Mouse (Mus musculus) stomach, embryonic 14.5 days (tissue): ENCODE data around the gene Rbms2. TPM values are rescaled to one million over a fixed set of nuclear protein-coding genes. Genes with fewer than 3 reads are reported as not detected.
"Not testable (repeated sequence)": the region's sequence is repeated elsewhere in the genome, so short reads cannot be mapped to it uniquely, and the experiment has no call there.

Experiments
- ATAC-seq: fragments of 200-750 bp; cut with Nextera tagmentation; 2 replicates; pipeline ENCODE4 v1.8.0; 2017; ENCODE audit warnings: low read depth, moderate TSS enrichment; ENCODE audit not compliant: insufficient number of reproducible peaks, insufficient read depth, low FRiP score
- H3K27ac ChIP-seq: fragments of 300-500 bp; sonication (generic); 2 replicates; pipeline ENCODE4 v1.5.1; 2014; ENCODE audit warnings: mild to moderate bottlenecking, low read length, moderate library complexity, mixed read lengths
- H3K27me3 ChIP-seq: fragments of 300-500 bp; sonication (generic); 2 replicates; pipeline ENCODE4 v1.6.1; 2014; ENCODE audit warnings: low read length, control low read depth, mixed read lengths; ENCODE audit not compliant: control insufficient read depth, insufficient read depth
- H3K36me3 ChIP-seq: fragments of 300-500 bp; sonication (generic); 2 replicates; pipeline ENCODE4 v1.6.1; 2014; ENCODE audit warnings: mild to moderate bottlenecking, control low read depth, low read length, moderate library complexity, mixed read lengths; ENCODE audit not compliant: control insufficient read depth, insufficient read depth
- H3K4me1 ChIP-seq: fragments of 300-500 bp; sonication (generic); 2 replicates; pipeline ENCODE4 v1.6.1; 2014; ENCODE audit warnings: low read length, control low read depth, mixed read lengths; ENCODE audit not compliant: control insufficient read depth, insufficient read depth
- H3K4me2 ChIP-seq: fragments of 300-500 bp; sonication (generic); replicated peaks from 2 replicates; pipeline ENCODE4 v1.6.1; 2014; ENCODE audit warnings: low read depth, low read length, control low read depth
- H3K4me3 ChIP-seq: fragments of 300-500 bp; sonication (generic); 2 replicates; pipeline ENCODE4 v1.5.1; 2014; ENCODE audit warnings: low read depth, low read length, control low read depth
- H3K9ac ChIP-seq: fragments of 300-500 bp; sonication (generic); replicated peaks from 2 replicates; pipeline ENCODE4 v1.6.1; 2014; ENCODE audit warnings: low read depth, mild to moderate bottlenecking, control low read depth, low read length, moderate library complexity, mixed read lengths
- H3K9me3 ChIP-seq: fragments of 300-500 bp; sonication (generic); 2 replicates; pipeline ENCODE4 v1.6.1; 2016; ENCODE audit warnings: low read depth, low read length, control low read depth; ENCODE audit not compliant: control insufficient read depth
- WGBS: fragments of 180-500 bp; shearing (Covaris S2); extraction: QIAGEN DNeasy Blood & Tissue Kit; methylation state at CpG from one replicate; pipeline ENCODE4 v1.1.7; 2014; 5-methylcytosine and 5-hydroxymethylcytosine counted together
- polyA plus RNA-seq: library from polyadenylated mRNA; unstranded; fragments of >200 nt; fragmentation: Nextera tagmentation; extraction: Ambion mirVana; gene quantifications from 2 replicates; pipeline ENCODE4 v1.2.1, GENCODE M21; 2014

Rbms2 gene
- polyA plus RNA-seq, 1 experiment from 2014 or later: 35.6 TPM

DNA sequence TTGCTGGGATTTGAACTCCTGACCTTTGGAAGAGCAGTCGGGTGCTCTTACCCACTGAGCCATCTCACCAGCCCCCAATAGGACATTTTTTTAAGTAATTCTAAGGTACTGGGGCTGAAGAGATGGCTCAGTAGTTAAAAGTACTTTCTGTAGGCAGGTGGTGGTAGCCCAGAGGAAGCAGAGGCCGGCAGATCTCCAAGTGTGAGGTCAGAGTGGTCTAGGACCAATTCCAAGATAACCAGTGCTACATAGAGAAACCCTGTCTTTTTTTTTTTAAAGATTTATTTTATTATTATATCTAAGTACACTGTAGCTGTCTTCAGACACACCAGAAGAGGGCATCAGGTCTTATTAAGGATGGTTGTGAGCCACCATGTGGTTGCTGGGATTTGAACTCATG, 92.9 kb downstream of the Rbms2 start:
- H3K4me1 ChIP-seq: peaks cover 15% of the 10 kb centered on the region
- H3K9me3 ChIP-seq, H3K9ac ChIP-seq, ATAC-seq, H3K27me3 ChIP-seq, H3K4me2 ChIP-seq, H3K27ac ChIP-seq, H3K4me3 ChIP-seq: not testable (repeated sequence)
- peaks cover 60% of the 10 kb centered on the region for H3K36me3 ChIP-seq
- WGBS: 73% methylated on average over 2 of the region's 2 CpGs

DNA sequence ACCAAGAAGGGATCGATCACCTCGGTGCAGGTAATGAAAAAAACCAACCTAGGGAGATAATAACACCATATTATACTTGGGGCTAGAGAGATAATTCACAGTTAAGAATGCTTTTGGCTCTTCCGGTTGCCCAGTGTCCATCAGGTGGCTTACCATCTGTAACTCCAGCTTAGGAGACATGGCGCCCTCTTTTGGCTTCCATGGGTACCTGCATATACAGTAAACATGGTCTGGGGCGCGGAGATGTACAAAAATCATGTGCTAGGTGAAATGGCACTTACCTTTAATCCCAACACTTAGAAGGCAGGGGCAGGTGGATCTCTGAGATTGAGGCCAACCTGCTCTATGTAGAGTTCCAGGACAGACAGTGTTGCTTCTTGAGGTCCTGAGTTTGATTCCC, 93.7 kb downstream of the Rbms2 start:
- Histone ChIP-seq H3K9me3 (no peaks in the 10 kb centered on the region), H3K4me1 (peaks cover 8% of the 10 kb centered on the region), H3K4me2 (no peak overlapping the region), H3K27ac (no peak overlapping the region), H3K4me3 (no peak overlapping the region), H3K9ac (no peak overlapping the region), H3K27me3 (no peaks in the 10 kb centered on the region), H3K36me3 (peaks cover 60% of the 10 kb centered on the region)
- ATAC-seq: no peak
- WGBS: 77% methylated on average over 6 of the region's 6 CpGs

DNA sequence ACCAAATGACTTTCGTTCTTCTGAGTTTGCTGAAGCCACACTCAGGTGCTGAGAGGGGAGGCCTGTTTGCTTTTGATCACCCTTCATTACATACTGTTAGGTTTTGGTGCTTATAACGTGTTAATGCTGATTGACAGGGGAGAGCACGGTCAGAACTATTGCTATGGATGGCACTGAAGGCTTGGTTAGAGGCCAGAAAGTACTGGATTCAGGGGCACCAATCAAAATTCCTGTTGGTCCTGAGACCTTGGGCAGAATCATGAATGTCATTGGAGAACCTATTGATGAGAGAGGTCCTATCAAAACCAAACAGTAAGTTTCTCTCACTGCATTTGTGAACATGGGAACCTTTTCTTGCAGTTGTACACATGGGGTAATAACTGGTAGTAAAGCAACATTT, 95.9 kb downstream of the Rbms2 start:
- no peak for ATAC-seq
- no peak overlapping the region for H3K27ac ChIP-seq
- peak overlapping the region; percentile 66 for H3K4me2 ChIP-seq

DNA sequence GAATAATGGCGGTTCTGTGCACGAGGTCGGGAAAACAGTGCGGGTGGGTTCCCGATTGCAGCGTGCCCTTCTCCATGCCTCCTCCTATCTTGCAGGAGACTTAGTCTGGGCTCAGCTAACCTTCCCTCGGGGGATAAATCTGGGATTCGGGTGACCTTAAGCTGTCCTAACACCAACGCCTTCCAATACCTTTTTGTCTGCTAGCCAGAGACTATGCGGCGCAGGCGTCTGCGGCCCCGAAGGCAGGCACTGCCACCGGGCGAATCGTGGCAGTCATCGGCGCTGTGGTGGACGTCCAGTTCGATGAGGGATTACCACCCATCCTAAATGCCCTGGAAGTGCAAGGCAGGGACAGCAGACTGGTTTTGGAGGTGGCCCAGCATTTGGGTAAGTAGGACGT, 96.4 kb downstream of the Rbms2 start:
- H3K4me1 ChIP-seq: peaks cover 7% of the 10 kb centered on the region; the same call in 1 of the 2 replicates
- peak overlapping the region; percentile 82 for H3K4me3 ChIP-seq
- under 1% methylated on average over 22 of the region's 22 CpGs for WGBS
- ATAC-seq: no peak
- H3K9ac ChIP-seq: peak overlapping the region; percentile 59
- H3K27ac ChIP-seq: peak overlapping the region; percentile 34
- H3K36me3 ChIP-seq: peaks cover 44% of the 10 kb centered on the region
- no peaks in the 10 kb centered on the region for H3K9me3 ChIP-seq
- H3K27me3 ChIP-seq: no peaks in the 10 kb centered on the region
- peak overlapping the region; percentile 66 for H3K4me2 ChIP-seq

More for the DNA sequence above, 95.9 kb downstream of the Rbms2 start:
- peak overlapping the region; percentile 59 for H3K9ac ChIP-seq
- H3K4me3 ChIP-seq: peak overlapping the region; percentile 82
- H3K27me3 ChIP-seq: no peaks in the 10 kb centered on the region
- H3K9me3 ChIP-seq: no peaks in the 10 kb centered on the region
- peaks cover 7% of the 10 kb centered on the region; the same call in 1 of the 2 replicates for H3K4me1 ChIP-seq
- WGBS: 2% methylated on average over 3 of the region's 3 CpGs
- H3K36me3 ChIP-seq: peaks cover 48% of the 10 kb centered on the region

DNA sequence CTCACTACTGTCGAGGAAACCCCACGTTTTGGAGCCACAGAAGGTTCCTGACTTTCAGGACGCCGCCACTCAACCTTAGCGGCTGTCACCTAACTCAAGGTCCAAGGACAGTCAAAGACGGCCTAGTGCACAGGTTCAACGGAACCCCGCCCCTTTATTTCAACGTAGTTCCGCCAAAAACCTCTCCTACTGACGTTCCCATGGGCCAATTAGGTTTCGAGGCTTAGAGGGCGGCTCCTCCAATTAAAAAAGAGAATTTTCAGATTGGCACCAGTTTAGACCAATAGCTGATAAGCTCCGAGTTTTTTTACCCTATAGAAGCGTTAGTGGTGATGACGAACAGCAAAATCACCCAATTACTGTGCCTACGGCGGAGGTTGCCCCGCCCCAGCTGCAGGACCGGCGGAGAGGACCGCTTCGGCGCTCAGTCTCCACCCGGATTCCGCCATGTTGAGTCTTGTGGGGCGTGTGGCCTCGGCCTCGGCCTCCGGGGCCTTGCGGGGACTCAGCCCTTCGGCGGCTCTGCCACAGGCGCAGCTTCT, 97.1 kb downstream of the Rbms2 start, which contains the start of gene Atp5b:
Gene Atp5b (plus strand): TSS at position 394 of the 542 bp plus-strand sequence.
- H3K9me3 ChIP-seq: no peaks in the 10 kb centered on the region
- H3K4me2 ChIP-seq: peak within 1 kb of the TSS; percentile 66
- ATAC-seq: peak; percentile 99
- H3K27ac ChIP-seq: peak within 1 kb of the TSS; percentile 34
- peaks cover 36% of the 10 kb centered on the region for H3K36me3 ChIP-seq
- H3K4me3 ChIP-seq: peak within 1 kb of the TSS; percentile 82
- WGBS: under 1% methylated on average over 34 of the region's 34 CpGs
- H3K4me1 ChIP-seq: peaks cover 7% of the 10 kb centered on the region; the same call in 1 of the 2 replicates
- H3K27me3 ChIP-seq: no peaks in the 10 kb centered on the region
- peak within 1 kb of the TSS; percentile 59 for H3K9ac ChIP-seq

DNA sequence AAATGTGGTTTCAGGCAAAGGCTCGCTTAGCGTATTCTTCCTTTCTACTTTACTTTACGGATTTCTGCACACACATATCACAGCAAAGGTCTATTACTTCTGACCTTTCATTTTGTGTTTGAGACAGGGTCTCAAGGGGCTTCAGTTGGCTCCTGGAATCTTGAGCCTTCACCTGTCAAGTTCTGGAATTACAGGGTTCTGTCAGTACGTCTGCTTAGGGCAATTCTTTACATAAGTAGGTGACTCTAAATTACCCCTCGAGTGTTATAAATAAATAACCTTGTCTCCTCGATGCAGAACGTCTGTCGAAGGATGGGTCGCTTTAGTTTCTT, 97.7 kb downstream of the Rbms2 start:
- Histone ChIP-seq H3K4me3 (peak overlapping the region; percentile 82), H3K27ac (peak overlapping the region; percentile 21; the same call in 1 of the 2 replicates), H3K4me2 (peak overlapping the region; percentile 56), H3K4me1 (peaks cover 7% of the 10 kb centered on the region; the same call in 1 of the 2 replicates), H3K9ac (peak overlapping the region; percentile 34), H3K36me3 (peaks cover 32% of the 10 kb centered on the region), H3K9me3 (no peaks in the 10 kb centered on the region), H3K27me3 (no peaks in the 10 kb centered on the region)
- ATAC-seq: no peak
- WGBS: 13% methylated on average over 9 of the region's 9 CpGs

DNA sequence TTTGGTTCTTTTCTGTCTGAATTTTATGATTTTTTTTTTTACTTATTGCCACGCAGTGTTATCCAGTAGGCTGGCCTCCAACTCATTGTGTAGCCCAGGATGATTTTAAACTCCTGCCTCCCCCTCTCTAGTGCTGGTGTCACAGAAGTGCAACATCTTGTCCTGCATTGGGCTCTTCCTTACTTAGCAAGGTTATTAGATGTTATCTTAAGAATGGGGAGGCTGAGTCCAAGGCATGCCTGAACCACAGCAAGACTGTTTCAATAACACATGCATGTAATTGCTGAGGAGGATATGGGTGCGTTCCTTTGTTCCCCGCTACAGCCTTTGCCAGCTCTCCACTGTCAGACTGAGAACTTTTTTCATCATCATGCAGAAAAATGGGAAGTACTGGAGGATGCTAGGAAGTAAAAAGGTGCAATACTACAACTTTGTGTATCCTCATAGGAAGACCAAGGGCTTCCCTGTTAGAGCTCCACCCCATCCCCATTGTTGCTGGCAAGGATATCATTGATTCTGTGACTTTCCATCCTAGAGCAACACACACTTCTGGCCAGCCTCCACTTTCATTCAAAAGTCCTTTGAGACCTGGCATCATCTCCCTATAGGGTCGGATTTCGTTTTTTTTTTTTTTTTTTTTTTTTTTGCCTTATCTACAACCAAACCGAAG, 98.2 kb downstream of the Rbms2 start:
- peak overlapping the region; percentile 82 for H3K4me3 ChIP-seq
- no peaks in the 10 kb centered on the region for H3K9me3 ChIP-seq
- peaks cover 7% of the 10 kb centered on the region; the same call in 1 of the 2 replicates for H3K4me1 ChIP-seq
- peaks cover 33% of the 10 kb centered on the region for H3K36me3 ChIP-seq
- peak overlapping the region; percentile 56 for H3K4me2 ChIP-seq
- 52% methylated on average over 6 of the region's 6 CpGs for WGBS
- H3K27ac ChIP-seq: no peak overlapping the region
- no peaks in the 10 kb centered on the region for H3K27me3 ChIP-seq
- H3K9ac ChIP-seq: peak overlapping the region; percentile 34; the same call in 1 of the 2 replicates
- ATAC-seq: no peak
